Mouse (Mus musculus): ENCODE measurements around the gene Fam25c. TPM values are rescaled to one million over a fixed set of nuclear protein-coding genes. Genes with fewer than 3 reads are reported as not detected.

The Fam25c gene
- polyA plus RNA-seq, 1 experiment from 2014 or later, result not detected

- no peaks in the 10 kb centered on the region for H3K27me3 ChIP-seq (ENCODE audit: control insufficient read depth, insufficient read depth, low read length)
- H3K4me2 ChIP-seq (ENCODE audit: low read length), result no peak overlapping the region
- ATAC-seq (ENCODE audit: low FRiP score, low TSS enrichment) (no peak), DNase-seq (no peak)
- 95% methylated on average over 5 of the region's 5 CpGs for whole genome bisulfite sequencing
- no peak overlapping the region for H3K27ac ChIP-seq (replicated peaks; ENCODE audit: low read depth, low read length)
- no peak overlapping the region for H3K9ac ChIP-seq (replicated peaks; ENCODE audit: low read length)
- peaks cover 24% of the 10 kb centered on the region for H3K36me3 ChIP-seq (ENCODE audit: control insufficient read depth, insufficient read depth, low read length)
- H3K9me3 ChIP-seq (ENCODE audit: control insufficient read depth, low read length), result no peaks in the 10 kb centered on the region
- H3K4me3 ChIP-seq (replicated peaks; ENCODE audit: low read depth, low read length), result no peak overlapping the region
- H3K4me1 ChIP-seq (ENCODE audit: control insufficient read depth, insufficient read depth, low read length), result no peaks in the 10 kb centered on the region
These were observed 8.1 kb downstream of the Fam25c start for GRCm38 (mm10) chr14:34347084-34347483.

DNA sequence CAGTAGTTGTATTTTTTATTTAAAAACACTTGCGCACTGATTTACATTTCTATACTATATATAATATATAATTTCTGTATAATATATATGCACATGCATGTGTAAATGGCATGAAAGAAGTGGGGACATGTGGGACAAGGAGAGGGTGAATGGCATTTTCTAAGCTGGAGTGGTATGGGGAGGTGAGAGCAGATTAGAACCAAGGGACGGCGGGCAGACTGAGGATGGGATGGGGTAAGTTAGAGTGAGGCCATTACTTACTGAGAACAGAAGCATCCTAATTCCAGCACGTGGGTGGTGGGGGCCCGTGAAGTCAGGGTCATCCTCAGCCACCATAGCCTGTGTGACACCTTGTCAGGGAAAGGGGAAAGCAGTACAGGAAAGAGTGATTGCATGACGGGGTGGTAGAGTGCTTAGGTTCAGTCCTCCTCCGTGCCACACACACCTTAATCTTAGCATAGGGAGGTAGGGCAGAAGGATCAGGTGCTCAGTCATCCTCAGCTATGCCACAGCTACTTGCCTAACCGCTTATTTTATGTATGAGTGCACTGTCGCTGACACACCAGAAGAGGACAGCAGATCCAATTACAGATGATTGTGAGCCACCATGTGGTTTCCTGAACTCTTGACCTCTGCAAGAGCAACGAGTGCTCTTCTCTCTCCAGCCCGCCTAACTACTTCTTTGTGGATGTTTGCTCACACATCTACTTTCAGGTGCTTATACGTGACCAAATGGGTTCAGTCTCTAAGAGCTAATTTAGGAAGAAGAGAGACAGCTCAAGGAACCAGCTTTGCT lies 9.3 kb downstream of the Fam25c start:
- Histone ChIP-seq H3K27ac (replicated peaks; ENCODE audit: low read depth, low read length) (no peak overlapping the region), H3K4me3 (replicated peaks; ENCODE audit: low read depth, low read length) (no peak overlapping the region), H3K9me3 (ENCODE audit: control insufficient read depth, low read length) (no peaks in the 10 kb centered on the region), H3K4me2 (ENCODE audit: low read length) (no peak overlapping the region), H3K4me1 (ENCODE audit: control insufficient read depth, insufficient read depth, low read length) (no peaks in the 10 kb centered on the region), H3K9ac (replicated peaks; ENCODE audit: low read length) (no peak overlapping the region), H3K27me3 (ENCODE audit: control insufficient read depth, insufficient read depth, low read length) (no peaks in the 10 kb centered on the region), H3K36me3 (ENCODE audit: control insufficient read depth, insufficient read depth, low read length) (peaks cover 35% of the 10 kb centered on the region)
- DNase-seq (peak; percentile 3), ATAC-seq (ENCODE audit: low FRiP score, low TSS enrichment) (no peak; the same call in 1 of the 2 replicates)
- WGBS, result 72% methylated on average over 12 of the region's 12 CpGs

DNA sequence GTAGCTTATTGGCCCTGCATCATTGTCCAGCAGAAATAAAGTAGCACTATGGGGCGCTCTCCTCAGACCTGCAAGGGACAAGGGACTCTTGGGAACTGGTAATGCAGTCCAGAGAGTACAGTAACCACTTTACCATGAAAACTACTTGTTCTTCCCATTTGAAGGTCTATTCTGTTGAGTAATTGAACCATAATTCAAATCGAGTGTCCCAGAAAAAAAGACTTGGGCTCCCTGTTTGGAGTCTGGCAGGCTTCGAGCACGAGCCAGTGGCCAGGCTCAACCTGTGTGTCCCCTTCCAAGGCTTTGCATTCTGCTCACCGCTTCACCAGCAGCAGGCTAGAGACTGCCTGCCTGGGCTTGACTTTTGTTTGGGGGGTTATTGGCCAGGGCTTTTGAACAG lies 10.9 kb downstream of the Fam25c start:
- no peak for ATAC-seq (ENCODE audit: low FRiP score, low TSS enrichment)
- peaks cover 50% of the 10 kb centered on the region for H3K36me3 ChIP-seq (ENCODE audit: control insufficient read depth, insufficient read depth, low read length)
- H3K27me3 ChIP-seq (ENCODE audit: control insufficient read depth, insufficient read depth, low read length), result no peaks in the 10 kb centered on the region
- no peaks in the 10 kb centered on the region for H3K9me3 ChIP-seq (ENCODE audit: control insufficient read depth, low read length)
- no peak for DNase-seq
- no peak overlapping the region for H3K4me3 ChIP-seq (replicated peaks; ENCODE audit: low read depth, low read length)
- no peak overlapping the region for H3K4me2 ChIP-seq (ENCODE audit: low read length)
- no peak overlapping the region for H3K27ac ChIP-seq (replicated peaks; ENCODE audit: low read depth, low read length)
- H3K9ac ChIP-seq (replicated peaks; ENCODE audit: low read length), result no peak overlapping the region
- H3K4me1 ChIP-seq (ENCODE audit: control insufficient read depth, insufficient read depth, low read length), result no peaks in the 10 kb centered on the region
- 89% methylated on average over 5 of the region's 5 CpGs for WGBS

- H3K4me3 ChIP-seq (replicated peaks; ENCODE audit: low read depth, low read length), result no peak overlapping the region
- no peak overlapping the region for H3K9ac ChIP-seq (replicated peaks; ENCODE audit: low read length)
- no peaks in the 10 kb centered on the region for H3K27me3 ChIP-seq (ENCODE audit: control insufficient read depth, insufficient read depth, low read length)
- H3K4me1 ChIP-seq (ENCODE audit: control insufficient read depth, insufficient read depth, low read length), result no peaks in the 10 kb centered on the region
- H3K36me3 ChIP-seq (ENCODE audit: control insufficient read depth, insufficient read depth, low read length), result peaks cover 61% of the 10 kb centered on the region
- ATAC-seq (ENCODE audit: low FRiP score, low TSS enrichment) (no peak), DNase-seq (no peak)
- 97% methylated on average over 4 of the region's 4 CpGs for WGBS
- H3K4me2 ChIP-seq (ENCODE audit: low read length), result no peak overlapping the region
- no peak overlapping the region for H3K27ac ChIP-seq (replicated peaks; ENCODE audit: low read depth, low read length)
- no peaks in the 10 kb centered on the region for H3K9me3 ChIP-seq (ENCODE audit: control insufficient read depth, low read length)
These were observed 12.2 kb downstream of the Fam25c start for GRCm38 (mm10) chr14:34343078-34343477.

GRCm38 (mm10) chr14:34341993-34342392 lies 13.2 kb downstream of the Fam25c start:
- WGBS, result 89% methylated on average over 4 of the region's 4 CpGs
- H3K27ac ChIP-seq (replicated peaks; ENCODE audit: low read depth, low read length), result no peak overlapping the region
- no peaks in the 10 kb centered on the region for H3K27me3 ChIP-seq (ENCODE audit: control insufficient read depth, insufficient read depth, low read length)

DNA sequence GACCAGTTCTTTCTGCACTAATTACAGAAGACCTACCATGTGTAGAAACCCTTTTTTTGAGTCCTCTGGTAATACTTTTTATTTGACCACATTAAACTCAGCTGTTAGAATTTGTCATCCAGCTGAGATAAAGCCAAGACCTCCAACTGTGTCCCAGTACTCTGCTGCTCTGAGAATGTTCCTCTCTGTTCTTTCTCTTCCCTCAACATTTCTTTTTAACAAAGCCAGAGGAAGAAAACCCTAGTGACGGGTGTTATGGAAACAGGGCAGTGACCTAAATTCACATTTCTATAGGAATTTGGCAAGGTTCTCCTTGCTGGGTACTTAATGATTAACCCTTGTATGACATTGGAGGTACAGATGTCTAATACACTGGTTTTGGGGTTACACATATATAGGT lies 15.8 kb downstream of the Fam25c start:
- Histone ChIP-seq H3K27ac (replicated peaks; ENCODE audit: low read depth, low read length) (no peak overlapping the region), H3K4me3 (replicated peaks; ENCODE audit: low read depth, low read length) (no peak overlapping the region), H3K9ac (replicated peaks; ENCODE audit: low read length) (no peak overlapping the region), H3K4me2 (ENCODE audit: low read length) (no peak overlapping the region), H3K9me3 (ENCODE audit: control insufficient read depth, low read length) (no peaks in the 10 kb centered on the region), H3K36me3 (ENCODE audit: control insufficient read depth, insufficient read depth, low read length) (peaks cover 91% of the 10 kb centered on the region), H3K27me3 (ENCODE audit: control insufficient read depth, insufficient read depth, low read length) (no peaks in the 10 kb centered on the region), H3K4me1 (ENCODE audit: control insufficient read depth, insufficient read depth, low read length) (no peaks in the 10 kb centered on the region)
- no peak for DNase-seq
- no peak for ATAC-seq (ENCODE audit: low FRiP score, low TSS enrichment)
- 53% methylated on average over 1 of the region's 1 CpGs for WGBS

More at GRCm38 (mm10) chr14:34341993-34342392, 13.2 kb downstream of the Fam25c start:
- Histone ChIP-seq H3K9me3 (ENCODE audit: control insufficient read depth, low read length) (no peaks in the 10 kb centered on the region), H3K4me2 (ENCODE audit: low read length) (no peak overlapping the region), H3K36me3 (ENCODE audit: control insufficient read depth, insufficient read depth, low read length) (peaks cover 71% of the 10 kb centered on the region), H3K4me3 (replicated peaks; ENCODE audit: low read depth, low read length) (no peak overlapping the region), H3K4me1 (ENCODE audit: control insufficient read depth, insufficient read depth, low read length) (no peaks in the 10 kb centered on the region), H3K9ac (replicated peaks; ENCODE audit: low read length) (no peak overlapping the region)
- ATAC-seq (ENCODE audit: low FRiP score, low TSS enrichment), result no peak
- no peak for DNase-seq

DNA sequence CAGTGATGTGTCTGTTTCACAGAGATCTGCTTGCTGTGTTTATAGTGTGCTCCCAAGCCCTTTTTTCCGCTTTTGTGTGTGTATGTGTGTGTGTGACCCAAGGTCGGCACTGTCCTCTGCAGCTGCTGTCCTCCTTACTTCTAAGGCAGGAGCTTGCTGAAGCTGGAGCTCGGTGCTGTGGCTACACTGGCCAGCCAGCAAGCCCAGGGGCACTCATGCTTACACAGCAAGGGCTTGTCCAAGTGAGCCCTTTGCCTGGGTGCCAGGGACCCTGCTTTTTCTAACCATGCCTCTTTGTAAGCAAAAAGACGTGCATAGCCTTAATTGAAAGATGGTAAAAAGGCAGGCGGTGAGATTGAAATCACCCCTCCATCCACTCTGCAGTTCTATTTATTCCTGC lies 22.8 kb downstream of the Fam25c start:
- Histone ChIP-seq H3K4me3 (replicated peaks; ENCODE audit: low read depth, low read length) (no peak overlapping the region), H3K9ac (replicated peaks; ENCODE audit: low read length) (no peak overlapping the region), H3K4me2 (ENCODE audit: low read length) (no peak overlapping the region), H3K9me3 (ENCODE audit: control insufficient read depth, low read length) (no peaks in the 10 kb centered on the region), H3K4me1 (ENCODE audit: control insufficient read depth, insufficient read depth, low read length) (no peaks in the 10 kb centered on the region), H3K27me3 (ENCODE audit: control insufficient read depth, insufficient read depth, low read length) (no peaks in the 10 kb centered on the region), H3K36me3 (ENCODE audit: control insufficient read depth, insufficient read depth, low read length) (peaks cover 81% of the 10 kb centered on the region), H3K27ac (replicated peaks; ENCODE audit: low read depth, low read length) (no peak overlapping the region)
- DNase-seq, result peak; percentile 14
- no peak for ATAC-seq (ENCODE audit: low FRiP score, low TSS enrichment)
- 85% methylated on average over 5 of the region's 5 CpGs for WGBS

DNA sequence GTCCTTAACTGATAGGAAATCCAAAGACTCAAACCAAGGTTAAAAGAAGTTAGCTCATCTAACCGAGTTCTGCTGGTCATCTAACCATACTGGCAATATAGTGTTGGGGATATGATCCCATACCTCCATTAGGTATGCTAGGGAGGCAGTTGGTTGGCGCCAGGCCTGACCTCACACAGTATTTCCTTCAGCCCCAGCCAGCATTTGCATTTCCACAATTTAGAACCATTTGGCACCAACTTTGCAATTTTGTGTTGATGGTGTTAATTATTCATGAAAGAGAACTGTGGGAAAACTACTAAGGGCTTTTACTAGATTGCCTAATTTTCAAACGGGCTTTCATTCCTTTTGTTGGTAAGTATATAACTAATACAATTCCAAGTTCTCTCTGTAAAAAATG lies 23.3 kb downstream of the Fam25c start:
- Histone ChIP-seq H3K4me3 (replicated peaks; ENCODE audit: low read depth, low read length) (no peak overlapping the region), H3K36me3 (ENCODE audit: control insufficient read depth, insufficient read depth, low read length) (peaks cover 79% of the 10 kb centered on the region), H3K4me1 (ENCODE audit: control insufficient read depth, insufficient read depth, low read length) (no peaks in the 10 kb centered on the region), H3K9me3 (ENCODE audit: control insufficient read depth, low read length) (no peaks in the 10 kb centered on the region), H3K27ac (replicated peaks; ENCODE audit: low read depth, low read length) (0 out of 2 replicates have a peak overlapping the region, but pooled peaks have one; percentile 2), H3K27me3 (ENCODE audit: control insufficient read depth, insufficient read depth, low read length) (no peaks in the 10 kb centered on the region), H3K9ac (replicated peaks; ENCODE audit: low read length) (no peak overlapping the region), H3K4me2 (ENCODE audit: low read length) (no peak overlapping the region)
- 88% methylated on average over 3 of the region's 3 CpGs for WGBS
- ATAC-seq (ENCODE audit: low FRiP score, low TSS enrichment) (no peak), DNase-seq (peak; percentile 9)

- WGBS, result 91% methylated on average over 9 of the region's 9 CpGs
- Histone ChIP-seq H3K4me3 (replicated peaks; ENCODE audit: low read depth, low read length) (no peak overlapping the region), H3K27me3 (ENCODE audit: control insufficient read depth, insufficient read depth, low read length) (no peaks in the 10 kb centered on the region), H3K9me3 (ENCODE audit: control insufficient read depth, low read length) (no peaks in the 10 kb centered on the region), H3K4me1 (ENCODE audit: control insufficient read depth, insufficient read depth, low read length) (no peaks in the 10 kb centered on the region), H3K9ac (replicated peaks; ENCODE audit: low read length) (no peak overlapping the region), H3K27ac (replicated peaks; ENCODE audit: low read depth, low read length) (0 out of 2 replicates have a peak overlapping the region, but pooled peaks have one; percentile 1), H3K4me2 (ENCODE audit: low read length) (no peak overlapping the region), H3K36me3 (ENCODE audit: control insufficient read depth, insufficient read depth, low read length) (peaks cover 79% of the 10 kb centered on the region)
- 0 out of 2 replicates have a peak, but pooled peaks have one; percentile 27 for ATAC-seq (ENCODE audit: low FRiP score, low TSS enrichment)
- DNase-seq, result peak; percentile 30
These were observed 24.5 kb downstream of the Fam25c start for GRCm38 (mm10) chr14:34330657-34331158.

Data from midbrain, embryonic 14.5 days (tissue).